Mouse (Mus musculus) brain, embryonic 14.5 days (tissue): ENCODE measurements around the gene Rtn3.

Experiments
- CTCF ChIP-seq: fragments of 200-500 bp; IDR thresholded peaks from 2 replicates; pipeline ENCODE4 v1.5.1; 2012; ENCODE audit warnings: inconsistent platforms, mild to moderate bottlenecking, moderate library complexity, borderline replicate concordance; ENCODE audit not compliant: insufficient read depth, insufficient read length; ENCODE audit errors: extremely low read depth
- POLR2A ChIP-seq: fragments of 200-500 bp; IDR thresholded peaks from 2 replicates; pipeline ENCODE4 v1.6.1; 2012; ENCODE audit warnings: mild to moderate bottlenecking, inconsistent platforms, borderline replicate concordance; ENCODE audit not compliant: poor library complexity, insufficient read depth, insufficient read length, severe bottlenecking; ENCODE audit errors: extremely low read depth

DNA sequence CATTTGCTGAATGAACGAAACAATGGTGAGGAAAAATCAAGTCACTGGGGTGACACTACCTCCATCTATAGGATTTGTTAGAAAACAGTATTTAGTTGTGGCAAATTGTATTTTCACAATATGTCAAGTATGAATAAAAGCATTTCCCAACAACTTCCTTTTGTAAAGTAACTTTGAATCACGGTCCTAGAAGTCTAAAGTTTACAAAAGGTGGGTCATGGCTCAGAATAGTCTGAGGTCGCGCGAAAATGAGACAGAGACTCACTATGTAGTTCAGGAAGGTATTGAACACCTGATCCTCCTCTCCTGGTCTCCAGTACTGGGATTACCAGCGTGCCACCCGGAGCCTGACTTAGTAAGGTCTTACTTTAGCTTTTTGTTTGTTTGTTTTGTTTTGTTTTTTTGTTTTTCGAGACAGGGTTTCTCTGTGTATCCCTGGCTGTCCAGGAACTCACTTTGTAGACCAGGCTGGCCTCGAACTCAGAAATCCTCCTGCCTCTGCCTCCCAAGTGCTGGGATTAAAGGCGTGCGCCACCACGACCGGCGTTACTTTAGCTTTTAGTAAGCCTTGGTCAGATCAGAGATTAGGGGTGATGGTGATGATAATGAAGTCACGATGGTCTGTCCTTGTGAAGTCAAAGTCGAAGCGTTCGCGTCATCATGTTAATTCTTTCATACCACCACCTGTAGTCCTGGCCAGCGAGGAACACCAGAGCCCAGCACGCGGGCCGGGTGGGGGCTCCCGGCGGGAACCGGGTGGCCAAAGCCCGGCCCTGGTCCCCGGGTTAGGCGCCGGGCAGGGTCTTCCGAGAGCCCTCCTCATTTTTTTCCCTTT, 10.5 kb upstream of the Rtn3 start, which contains the start of gene Atl3:
- TF ChIP-seq POLR2A, result peak; percentile 41; the same call in 1 of the 2 replicates
- TF ChIP-seq CTCF, result no peak
